Mouse (Mus musculus) olfactory bulb, adult 2 months (tissue): ENCODE results near the gene Scrg1.

Experiments
- CTCF ChIP-seq: fragments of 200-500 bp; IDR thresholded peaks from 2 replicates; pipeline ENCODE4 v1.5.1; 2012; ENCODE audit warnings: low read depth, mild to moderate bottlenecking, low read length, moderate library complexity; ENCODE audit not compliant: insufficient read depth
- POLR2A ChIP-seq: fragments of 200-500 bp; IDR thresholded peaks from 2 replicates; pipeline ENCODE4 v1.6.1; 2012; ENCODE audit warnings: mild to moderate bottlenecking, low read depth, low read length, moderate library complexity; ENCODE audit not compliant: insufficient read depth

DNA sequence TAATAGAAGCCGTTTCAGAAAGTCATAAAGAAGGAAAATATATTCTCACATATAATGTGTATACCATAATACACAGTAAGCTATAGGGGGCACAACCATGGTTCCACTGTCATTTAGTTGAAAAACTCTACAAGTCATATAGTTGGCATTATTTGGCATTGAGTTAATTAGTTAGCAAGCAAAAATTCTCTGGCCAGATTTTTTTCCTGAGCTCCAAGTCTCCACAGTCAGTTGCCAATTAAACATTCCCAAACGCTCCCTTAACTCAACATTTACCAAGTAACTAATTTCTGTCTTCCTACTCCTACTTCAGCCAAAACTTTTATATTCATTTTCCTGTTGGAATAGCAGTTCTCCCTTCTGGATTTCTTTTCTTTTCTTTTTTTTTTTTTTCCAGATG lies 2.4 kb upstream of the Scrg1 start:
- no peak for TF ChIP-seq CTCF
- no peak for TF ChIP-seq POLR2A
